Mouse (Mus musculus) retina, postnatal 1 day (tissue): Measurements from ENCODE around the gene Cwc27.

ENCODE experiments used
- DNase-seq: peaks from one replicate; pipeline ENCODE4 v3.0.0-alpha.2; 2012

The Cwc27 gene

DNA sequence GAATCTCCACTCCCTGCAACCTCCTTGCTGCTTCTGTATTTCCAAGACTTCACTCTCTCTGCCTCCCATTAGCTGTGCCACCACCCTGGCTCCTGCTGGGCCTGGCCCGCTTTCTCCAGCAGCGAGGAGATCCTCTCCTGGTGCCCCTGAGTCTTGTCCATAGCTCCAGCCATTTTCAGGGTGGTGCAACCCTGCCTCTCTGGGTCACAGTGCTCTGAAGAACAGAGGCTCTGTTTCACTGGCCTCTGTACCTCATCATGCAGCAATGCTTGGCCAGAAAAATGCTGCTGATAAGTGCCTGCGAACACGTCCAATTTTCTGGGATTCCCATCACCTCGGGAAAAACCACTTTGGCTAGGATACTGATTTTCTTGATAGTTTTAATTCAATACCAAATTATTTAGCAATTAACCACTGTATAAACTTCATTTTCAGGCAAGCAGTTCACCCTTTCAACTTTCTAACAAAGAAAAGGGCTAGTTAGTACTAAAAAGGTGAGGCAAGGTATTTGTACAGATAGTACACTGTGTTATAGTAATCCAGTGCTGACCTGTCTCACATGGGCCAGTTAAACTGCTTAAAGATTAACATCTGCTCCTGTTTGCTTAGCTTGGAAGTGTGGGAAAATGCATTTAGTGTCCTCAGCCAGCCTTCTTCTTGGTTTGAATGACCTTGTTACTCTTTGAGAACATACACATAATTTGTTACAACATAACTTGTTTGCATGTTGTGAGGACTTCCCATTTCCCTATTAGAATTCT lies 176.1 kb downstream of the Cwc27 start:
- no peak for DNase-seq

DNA sequence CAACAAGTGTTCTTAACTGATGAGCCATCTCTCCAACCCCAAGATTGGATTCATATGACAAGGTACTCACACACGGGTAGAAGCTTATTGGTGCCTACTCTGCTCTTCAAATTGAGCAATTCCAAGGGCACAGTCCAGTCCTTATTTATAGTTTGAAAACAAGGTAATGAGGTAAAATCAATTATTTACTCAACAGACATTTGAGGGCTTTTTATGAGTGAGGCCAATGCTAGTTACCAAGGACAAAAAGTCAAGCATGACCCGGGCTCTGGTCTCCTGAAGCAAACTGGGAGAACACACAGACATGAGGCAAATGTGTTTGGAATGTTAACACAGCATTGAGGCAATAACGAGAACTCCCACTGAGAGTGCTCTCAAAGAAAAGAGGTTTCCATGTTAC lies 178.0 kb downstream of the Cwc27 start:
- no peak for DNase-seq

DNA sequence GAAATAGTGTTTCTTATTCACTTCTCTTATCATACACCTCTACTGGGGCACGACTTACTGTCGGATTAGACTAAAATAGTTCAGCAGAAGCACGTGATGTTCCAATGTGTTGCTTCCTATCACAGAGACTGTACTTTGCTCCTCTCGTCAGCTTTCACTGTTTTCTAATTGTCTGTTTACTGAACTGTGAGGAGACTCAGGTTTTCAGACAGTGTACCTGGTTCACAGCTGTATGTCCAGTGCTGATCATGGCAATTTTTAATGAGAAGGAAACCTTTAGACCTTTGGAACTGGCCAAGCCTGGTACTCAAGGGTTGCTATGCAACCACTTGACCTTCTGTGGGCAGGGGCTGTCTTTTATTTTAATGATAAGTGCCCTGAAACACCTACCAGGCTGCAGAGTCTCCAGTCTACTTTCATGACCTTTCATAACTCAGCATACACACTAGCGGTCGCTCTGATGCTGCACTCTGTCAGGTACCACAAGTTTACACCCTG lies 180.9 kb downstream of the Cwc27 start:
- DNase-seq = no peak

DNA sequence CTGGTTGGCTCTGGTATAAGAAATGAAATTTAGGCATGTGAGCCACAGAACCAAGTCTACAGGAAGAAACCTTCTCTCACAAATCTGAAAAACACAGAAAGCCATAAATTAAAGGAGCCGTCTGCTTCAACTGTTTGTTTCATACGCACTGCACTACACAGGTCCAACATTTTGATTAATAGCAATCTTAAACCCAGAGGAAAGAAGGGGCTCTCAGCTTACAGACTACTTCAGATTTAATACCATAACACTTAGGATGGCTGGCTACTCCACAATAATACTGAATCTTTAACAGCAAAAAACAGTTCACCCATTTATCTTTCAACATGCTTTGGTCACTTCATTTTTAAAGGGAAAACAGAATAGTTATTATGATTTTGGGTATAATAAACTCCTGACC lies 182.2 kb downstream of the Cwc27 start:
- no peak for DNase-seq

DNA sequence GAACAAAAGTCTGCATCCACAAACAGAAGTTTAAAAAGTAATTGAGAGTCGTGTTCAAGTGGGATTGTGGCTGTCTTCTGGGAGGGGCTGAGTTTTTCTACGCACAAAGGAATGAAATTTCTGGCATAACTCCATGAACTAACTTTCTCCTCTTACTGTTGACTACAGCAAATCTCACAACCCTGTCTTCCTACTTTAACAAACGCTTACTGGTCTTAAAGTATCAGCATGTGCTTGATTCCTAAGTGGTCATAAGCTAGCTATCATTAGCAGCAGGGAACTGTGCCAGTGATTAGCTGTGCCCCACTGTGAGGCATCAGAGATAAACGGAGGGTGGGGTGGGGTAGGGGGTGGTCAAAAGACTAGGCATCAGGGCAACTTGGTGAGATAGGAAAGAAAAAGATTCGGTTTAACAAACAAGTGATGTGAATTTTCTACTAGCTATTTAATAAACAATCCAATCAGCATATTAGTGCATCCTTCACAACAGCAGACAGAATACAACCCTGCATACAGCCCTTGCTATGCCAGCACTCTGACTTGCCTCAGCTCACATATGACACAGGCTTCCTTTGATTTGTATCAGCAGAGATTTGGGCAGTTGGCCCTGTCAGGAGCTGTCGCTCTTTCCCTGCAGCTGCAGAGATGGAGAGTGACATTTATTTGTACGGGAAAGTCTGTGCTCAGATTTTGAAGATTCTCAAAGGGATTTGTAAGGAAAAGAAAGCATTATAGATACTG lies 184.3 kb downstream of the Cwc27 start:
- DNase-seq = no peak

DNA sequence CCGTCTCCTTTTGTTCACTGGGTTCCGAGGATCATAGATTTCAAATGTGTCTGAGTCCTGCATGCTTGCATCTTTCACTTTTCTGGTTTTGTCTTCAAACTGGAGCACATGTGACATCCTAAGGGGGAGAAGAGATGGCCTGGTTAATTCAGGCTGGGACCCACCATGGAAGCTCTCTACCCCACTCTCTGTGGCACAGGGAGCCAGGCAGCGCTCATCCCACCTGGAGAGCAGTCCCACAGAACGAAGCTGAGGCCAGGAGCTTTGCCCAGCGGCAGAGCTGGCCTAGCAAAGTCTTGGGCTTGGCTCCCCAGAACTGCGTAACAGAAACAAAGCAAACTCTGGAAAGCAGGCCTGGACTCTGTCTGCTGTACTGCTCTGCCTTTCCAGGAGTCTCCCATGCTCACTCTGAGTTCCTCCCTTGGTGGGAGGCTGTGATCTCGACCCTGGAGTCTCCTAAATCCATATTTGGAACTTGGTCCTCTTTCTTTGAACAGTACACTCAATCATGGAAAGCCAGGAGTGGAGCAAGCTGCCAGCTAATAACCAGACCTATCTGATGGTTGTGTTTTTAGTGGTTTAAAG lies 185.2 kb downstream of the Cwc27 start:
- no peak for DNase-seq

DNA sequence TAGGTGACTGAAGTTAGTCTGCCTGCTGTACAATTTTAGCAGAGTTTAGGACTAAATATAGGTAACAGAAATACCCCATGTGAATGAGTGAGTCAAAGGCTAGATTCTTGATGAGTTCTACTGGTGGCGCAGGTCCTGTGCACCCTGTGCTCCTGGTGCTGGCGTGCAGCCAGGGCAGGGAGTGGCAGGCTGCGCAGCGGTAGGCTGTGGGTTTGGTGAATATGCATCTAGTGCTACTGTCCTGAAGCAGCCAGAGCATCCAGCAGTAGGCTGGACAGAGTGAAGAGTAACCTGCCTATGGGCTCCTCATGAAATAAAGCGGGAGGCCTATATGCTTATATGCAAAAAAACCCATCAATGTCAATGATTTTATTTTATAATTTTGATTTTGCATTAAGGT lies 186.1 kb downstream of the Cwc27 start:
- no peak for DNase-seq

DNA sequence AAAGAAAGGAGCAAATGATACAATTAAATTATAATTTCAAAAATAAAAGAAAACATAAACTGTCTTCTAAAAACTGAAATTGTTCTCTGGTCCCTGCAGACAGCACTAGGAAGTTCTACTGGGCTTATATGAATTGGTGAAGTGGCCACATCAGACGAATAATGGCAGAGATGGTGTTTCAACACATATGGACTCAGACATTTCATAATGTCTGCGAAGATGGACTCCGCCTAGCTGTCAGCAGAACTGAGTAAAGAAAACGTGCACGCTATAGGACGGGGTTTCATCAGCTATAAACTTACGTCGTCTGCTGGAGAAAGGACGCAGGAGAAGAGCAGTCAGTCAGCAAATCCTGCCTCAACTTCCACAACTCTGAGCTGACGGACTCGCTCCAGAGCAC lies 187.3 kb downstream of the Cwc27 start:
- DNase-seq = no peak

DNA sequence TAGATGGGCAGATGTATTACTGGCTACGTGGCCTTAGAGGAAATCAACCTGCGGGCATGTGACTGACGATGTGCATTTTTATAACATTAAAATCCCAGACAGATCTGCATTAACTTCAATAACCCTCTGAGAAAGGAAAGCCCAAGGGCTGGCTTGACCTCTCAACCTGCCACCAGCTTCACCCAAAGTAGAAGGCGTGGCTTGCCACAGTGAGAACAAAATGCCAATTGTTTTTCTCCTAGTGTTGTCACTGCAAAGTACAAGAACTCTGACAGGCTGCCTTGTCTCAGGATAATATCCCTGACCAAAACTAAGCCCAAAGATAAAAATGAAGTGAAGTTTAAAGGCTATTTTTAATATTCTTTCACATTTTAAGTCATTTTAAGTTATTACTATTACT lies 188.9 kb downstream of the Cwc27 start:
- DNase-seq = peak; percentile 13

DNA sequence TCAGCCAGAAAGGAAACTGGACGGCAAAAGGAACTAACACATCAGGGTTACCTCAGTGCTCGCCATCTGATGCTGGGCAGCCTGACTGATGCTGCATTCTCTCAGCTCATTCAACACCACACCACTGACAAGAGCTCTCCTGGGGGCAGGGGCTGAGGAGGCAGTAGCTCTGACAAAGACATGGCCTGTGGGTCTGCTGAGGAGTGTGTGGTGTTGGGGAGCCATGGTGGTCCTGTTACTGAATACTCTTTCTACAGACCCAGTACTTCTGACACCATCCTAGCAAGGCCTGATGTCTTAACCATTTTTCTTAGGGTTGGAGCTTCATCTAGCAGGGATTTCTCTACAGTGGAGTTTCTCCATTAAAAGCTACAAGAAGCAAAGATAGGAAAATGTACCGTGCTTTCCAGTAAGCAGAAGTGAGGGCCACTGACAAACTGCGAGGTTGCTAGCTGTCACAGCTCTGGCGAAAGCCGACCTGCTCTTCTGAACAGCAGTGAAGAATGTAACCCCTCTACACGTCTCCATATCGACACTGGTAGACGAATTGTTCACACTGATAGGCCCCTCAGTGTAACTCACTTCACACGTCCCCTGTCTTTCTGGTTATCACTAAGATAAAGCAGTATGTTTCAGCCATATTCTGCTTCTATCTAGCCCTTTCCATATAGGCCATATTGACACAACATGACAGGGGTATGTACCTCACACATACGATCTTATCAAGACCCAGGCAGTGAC lies 189.6 kb downstream of the Cwc27 start:
- DNase-seq = no peak

DNA sequence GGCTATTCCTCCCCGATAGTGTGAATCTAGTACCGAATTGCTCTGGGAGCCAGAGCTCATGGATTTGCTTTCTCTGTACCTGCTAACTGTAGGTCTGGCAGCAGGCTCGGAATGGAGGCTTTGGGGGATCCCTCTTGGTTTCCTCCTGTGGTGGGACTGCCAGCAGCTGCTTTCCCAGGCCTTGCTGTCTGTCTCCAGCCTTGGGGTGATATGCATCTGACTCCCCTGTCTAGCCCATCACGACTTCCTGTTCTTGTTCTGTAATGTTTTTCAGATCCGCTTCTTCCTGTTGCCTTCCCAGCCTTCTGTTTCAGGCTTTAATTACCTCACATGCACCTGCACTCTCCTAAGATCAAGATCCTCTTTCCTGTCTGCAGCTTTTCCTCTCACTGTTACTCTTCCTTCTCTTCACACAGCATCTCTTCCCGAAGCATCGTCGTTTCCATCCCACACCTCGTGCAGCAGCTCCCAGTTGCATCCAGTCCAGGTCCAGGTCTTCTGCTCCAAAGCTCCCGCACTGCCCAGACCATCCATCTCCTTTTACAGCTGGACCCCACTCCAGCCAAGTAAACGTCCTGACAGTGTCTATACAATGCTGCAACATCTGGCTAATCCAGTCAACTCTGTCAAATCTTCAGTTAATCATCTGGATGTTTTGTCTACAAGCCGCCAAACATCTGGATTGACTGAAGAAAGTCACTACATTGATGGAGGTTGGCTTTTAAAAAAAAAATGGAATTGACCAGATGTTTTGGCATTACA lies 193.6 kb downstream of the Cwc27 start:
- DNase-seq = no peak

DNA sequence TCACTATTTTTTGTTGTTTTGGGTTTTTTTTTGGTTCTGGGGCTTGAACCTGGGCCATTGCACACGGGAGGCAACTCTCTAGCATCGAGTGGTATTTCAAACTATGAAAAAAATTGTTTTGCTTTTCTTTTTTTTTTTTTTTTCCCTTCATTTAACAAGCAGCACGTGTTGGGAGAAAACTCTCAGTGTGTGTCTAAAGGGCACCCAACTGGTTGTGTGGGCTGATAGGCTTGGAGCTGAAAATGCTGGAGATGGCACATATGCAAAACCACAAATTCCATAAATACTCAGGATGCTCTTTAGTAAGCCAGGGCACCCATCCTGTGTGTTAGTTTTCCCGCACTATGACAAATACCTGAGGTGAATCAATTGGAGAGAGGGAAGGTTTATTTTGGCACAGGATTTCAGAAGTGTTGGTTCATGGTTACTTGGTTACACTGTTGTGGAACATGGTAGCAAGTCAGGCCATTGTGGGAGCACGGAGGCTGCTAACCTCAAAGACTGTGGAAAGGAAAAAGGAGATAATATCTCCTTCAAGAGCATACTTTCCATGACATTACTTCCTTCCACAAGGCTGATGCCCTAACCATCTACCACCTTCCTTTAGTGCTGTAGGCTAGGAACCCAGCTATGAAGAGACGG lies 194.7 kb downstream of the Cwc27 start:
- no peak for DNase-seq

DNA sequence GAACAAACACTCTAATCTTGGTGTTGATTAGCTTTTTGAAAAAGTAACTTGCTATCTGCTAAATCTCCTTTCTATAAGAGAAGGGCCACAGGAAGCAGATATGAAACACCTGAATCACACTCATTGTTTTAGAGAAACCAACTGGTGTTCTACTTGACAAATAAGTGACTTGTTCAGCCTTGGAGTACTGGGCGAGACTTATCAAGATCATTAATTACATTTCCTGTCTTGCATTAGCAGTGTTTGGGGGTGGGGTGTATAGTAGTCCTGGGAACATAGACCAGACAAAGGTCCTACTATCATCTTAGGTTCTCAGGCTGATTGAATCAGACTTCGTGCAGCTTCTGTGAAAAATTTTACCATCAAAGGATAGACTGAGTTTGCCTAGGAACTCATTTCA lies 196.5 kb downstream of the Cwc27 start:
- DNase-seq = no peak

DNA sequence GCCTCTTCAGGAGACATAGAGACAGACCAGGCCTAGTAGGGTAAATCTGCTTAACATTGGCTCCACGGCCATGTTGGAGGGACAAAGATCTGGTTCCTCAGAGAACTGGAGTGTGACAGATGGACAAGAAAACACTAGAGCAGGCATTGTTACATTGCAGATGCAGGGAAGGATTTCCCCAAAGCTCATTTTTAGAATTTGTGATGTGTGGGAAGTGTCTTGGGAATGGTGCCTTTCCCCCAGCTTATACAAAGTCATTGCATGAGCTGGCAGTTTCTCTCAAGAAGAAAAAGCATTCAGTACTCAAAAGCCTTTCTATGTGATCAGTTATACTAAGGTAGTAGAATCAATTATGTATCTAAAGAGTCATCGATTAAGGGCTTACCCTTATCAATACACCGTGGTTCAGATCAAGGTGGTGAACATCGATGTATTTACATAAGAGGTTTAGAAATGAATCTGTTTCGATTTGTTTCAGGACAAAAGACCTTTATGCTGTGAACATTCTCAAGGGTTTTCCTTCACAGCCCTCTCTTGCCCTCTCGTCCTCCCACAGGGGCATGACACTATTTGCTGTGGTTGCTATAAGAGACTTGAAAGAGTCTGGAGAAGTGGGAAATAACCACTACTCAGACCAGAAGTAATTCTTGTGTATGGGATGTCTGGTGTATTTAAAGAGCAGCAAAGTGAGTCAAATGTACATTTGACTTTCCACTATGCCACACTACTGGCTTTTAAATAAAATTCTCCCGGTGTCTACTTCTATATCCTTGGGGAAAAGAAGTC lies 197.2 kb downstream of the Cwc27 start:
- DNase-seq = no peak

DNA sequence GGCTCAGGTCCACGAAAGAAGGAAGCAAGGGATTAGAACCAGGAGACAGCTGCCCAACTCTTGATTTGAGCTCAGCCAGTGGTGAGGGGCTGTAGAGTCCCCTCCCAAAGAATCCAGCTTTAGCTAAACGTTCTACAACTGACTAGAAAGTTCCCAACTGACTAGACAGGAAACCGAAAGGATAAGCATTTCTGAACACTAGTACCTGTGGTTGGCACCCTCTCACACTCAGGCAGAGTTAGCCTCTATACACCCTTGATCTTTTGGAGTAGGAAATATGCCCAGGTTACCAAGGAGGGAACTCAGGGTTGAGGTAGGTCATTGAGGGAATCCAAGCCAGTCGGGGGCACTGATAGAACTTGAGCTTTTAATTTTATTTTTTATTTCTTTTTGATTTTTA lies 199.7 kb downstream of the Cwc27 start:
- DNase-seq = no peak

DNA sequence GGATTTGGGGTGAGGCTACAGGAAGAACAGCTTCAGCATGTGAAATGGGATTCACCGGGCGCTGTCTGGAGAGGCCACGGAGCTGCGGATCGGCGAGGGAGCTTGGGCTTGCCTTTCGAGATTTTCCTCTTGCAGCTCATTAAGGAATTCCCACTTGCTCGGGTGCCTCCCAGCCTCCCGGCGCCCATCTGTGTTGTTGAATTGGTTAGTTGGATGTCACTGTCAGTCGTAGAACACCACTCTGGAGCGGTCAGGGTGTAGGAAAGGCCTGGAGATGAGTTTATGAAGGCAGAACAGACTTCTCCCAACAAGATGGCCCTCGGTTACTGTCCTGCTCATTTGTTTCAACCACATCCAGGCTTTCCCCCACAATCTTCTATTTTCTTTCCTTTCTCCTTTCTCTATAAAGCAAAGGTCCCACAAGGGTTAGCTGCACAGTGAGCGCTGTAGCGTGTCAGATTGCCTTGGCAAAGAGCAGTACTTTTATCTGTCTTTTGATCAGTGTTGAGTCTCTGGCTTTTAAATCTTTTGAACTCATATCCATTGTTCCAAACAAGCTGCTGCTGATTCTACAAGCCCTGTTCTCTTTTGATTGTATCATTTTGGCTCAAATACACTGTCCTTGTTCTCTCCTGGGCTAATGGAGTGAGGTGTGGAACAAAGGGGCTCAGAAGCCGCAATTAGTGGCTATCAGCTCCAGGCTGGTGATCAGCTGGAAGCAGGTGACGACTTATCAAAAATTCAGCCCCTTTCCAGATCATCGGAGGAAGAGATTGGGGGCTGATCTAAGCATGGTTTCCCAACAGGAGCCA lies 200.7 kb downstream of the Cwc27 start:
- peak; percentile 38 for DNase-seq

DNA sequence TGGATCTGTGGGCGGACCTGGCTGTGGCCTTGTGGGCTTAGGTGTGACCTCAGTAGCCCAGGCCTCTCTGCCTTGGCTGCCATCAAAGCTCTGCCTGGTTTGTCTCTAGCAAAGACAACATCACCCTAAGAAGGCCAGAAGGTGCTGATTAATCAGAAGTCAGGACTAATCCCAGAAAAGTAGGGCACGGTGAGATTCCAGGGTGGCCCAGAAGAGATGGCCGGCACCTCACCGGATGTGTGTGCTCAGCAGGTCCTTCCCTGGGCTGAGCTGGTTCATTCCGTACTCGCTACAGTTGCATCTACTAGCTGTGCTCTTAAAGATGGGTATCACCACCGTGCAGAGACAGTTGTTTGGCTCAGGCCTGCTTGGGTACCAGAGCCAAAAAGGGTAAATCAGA lies 201.8 kb downstream of the Cwc27 start:
- DNase-seq = peak; percentile 24

DNA sequence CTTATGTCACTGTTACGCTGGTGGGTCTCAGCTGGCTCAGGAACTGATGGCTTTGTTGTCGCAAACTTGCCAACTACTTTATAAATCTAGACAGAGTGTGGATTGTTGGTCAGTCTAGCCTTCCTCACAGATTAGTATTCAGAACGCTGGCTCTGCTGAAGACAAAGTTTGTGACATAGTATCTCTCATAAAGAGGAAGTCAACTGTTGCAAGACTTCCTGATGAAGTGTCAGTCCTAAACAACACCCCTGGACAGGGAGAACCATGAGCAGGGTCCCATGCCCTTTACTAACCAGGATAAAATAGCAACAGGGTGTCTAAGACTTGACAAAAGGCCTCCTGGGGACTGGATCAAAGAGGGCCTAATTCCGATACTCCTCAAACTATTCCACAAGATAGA lies 205.6 kb downstream of the Cwc27 start:
- no peak for DNase-seq

DNA sequence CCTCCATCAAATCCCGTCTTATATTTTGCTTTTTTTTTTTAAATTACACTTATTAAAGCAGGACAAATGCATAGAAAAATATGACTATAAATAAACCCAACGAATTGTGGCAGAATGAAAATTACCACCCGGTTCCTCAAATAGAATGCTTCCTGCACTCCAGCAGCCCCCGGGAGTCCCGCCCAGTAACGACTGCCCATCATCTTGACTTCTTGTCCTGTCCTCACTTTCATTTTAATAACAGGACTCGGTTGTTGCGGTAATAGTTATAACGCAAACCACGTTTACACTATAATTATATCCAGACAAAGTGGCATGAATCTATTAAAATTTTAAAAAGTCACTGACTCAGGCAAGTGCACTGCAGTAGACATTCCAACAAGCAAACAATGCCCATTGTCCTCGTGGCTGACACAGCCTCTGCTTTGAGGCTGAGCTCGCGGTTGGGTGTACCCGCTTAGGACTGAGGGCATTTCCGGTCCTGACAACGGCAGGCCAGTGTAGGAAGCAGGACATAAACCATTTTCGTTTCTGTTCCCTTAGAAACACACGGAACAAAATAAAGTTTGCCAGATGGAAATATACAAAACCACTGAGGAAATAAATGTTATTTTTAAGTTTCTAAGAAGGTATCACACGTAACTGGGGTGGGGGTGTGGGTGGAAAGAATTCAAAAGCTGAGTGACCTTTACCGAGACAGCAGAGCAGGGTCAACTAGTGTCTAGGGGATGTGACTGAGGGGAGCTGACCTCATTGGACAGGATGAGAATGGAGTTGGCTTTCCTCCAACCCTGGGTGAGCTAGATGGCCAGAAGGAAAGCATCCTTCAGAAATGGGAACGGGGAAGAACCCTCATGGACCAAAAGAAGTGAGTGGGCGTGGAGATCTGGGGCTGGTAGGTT lies 206.5 kb downstream of the Cwc27 start:
- DNase-seq = no peak
